Mouse (Mus musculus): ENCODE measurements around the gene Ccser1. TPM values are rescaled to one million over a fixed set of nuclear protein-coding genes. Genes with fewer than 3 reads are reported as not detected.
A peak's percentile ranks its signal among the peaks of the same experiment; 100 is the strongest.

Ccser1 gene
- total RNA-seq, 2 experiments from 2014 or later = 0.82 to 1.1 TPM

GRCm38 (mm10) chr6:61328981-61329380, 148.9 kb downstream of the Ccser1 start:
- TF ChIP-seq CTCF (IDR thresholded peaks at IDR 0.05) = no peak
- intact Hi-C loops (cut with DNase I) = no loop called here
- Histone ChIP-seq H3K4me3 (no peak overlapping the region), H3K27ac (no peak overlapping the region)
- DNase-seq = no peak

GRCm38 (mm10) chr6:61329593-61330540, 149.7 kb downstream of the Ccser1 start:
- DNase-seq = no peak
- no peak for TF ChIP-seq CTCF (IDR thresholded peaks at IDR 0.05)
- intact Hi-C loops (cut with DNase I) = no loop called here
- no peak overlapping the region for H3K4me3 ChIP-seq
- no peak overlapping the region for H3K27ac ChIP-seq

DNA sequence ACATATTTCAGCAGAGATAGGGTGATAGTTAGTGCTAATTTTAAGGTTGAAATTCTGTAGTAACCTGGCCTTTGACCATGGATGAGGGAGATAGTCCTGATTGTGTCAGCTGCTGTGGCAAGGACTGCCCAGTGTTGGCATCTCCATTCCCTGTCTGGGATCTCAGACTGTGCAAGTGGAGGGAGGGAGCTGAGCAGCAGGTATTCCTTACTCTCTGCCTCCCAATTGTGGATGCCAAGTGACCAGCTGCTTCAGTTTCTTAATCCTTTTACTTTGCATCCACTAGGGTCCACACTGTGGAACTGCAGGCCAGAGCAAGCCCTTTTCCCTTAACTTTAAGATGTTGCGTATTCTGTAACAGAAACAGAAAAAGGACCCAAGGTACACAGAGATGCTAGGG, 154.3 kb downstream of the Ccser1 start:
- DNase-seq = no peak
- Histone ChIP-seq H3K27ac (no peak overlapping the region), H3K4me3 (no peak overlapping the region)
- intact Hi-C loops (cut with DNase I) = no loop called here
- no peak for TF ChIP-seq CTCF (IDR thresholded peaks at IDR 0.05)

DNA sequence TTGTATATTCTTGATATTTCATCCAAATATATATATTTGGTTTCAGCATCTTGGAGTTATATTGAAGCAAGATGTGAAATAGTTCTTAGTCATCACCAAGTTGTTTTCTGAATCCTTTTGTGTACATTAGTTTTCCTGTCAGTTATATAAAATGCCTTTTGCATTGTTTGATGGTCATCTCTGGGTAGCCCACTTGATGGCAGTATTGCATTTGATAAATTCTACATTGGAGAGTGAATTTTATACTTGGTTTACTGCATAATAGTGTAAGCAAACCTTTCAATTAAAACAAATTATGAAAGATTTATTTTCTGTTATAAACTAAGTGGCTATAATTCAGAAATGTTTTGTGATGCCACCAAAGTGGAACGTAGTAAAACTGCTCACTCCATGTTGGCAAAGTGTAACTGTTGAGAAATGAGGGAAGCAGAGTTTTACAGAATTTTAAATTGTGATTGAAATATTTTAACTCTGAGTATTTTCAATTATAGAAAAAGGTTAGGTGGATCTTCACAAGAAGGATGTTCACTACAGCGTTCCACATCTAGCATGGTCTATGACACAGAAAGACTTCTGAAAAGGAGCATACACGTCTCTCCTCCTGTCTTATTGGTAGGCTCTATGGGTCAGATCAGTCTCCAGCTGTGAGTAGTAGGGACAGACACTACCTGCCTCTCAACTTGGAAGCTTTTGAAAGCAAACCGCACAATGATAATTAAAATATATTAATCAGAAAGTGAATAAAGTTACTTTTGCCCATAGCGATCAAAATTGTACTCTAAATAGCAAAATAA, 167.1 kb downstream of the Ccser1 start:
- H3K4me3 ChIP-seq = no peak overlapping the region
- TF ChIP-seq CTCF (IDR thresholded peaks at IDR 0.05) = peak; percentile 45; the same call in 1 of the 2 replicates
- no peak overlapping the region for H3K27ac ChIP-seq
- intact Hi-C loops (cut with DNase I) = no loop called here
- no peak for DNase-seq

DNA sequence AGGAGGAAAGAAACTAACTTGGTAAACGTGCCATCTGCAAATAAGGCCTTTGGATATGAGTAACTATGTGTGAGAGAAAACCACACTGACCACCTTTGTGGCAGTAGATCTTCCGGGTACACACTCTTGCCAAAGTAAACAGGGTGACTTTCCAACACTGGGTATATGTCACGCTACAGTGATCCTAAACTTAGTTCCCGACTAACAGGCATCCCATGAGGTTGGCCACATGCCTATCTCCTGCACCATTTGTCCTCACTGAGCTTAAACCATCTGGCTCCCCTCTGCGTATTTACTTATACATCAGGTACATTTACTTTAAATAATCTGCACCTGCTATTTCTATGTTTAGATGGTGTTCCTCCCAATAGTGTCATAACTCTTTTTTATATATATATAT, 183.6 kb downstream of the Ccser1 start:
- H3K27ac ChIP-seq = no peak overlapping the region
- no peak for DNase-seq
- intact Hi-C loops (cut with DNase I) = no loop called here
- no peak overlapping the region for H3K4me3 ChIP-seq
- no peak for TF ChIP-seq CTCF (IDR thresholded peaks at IDR 0.05)

DNA sequence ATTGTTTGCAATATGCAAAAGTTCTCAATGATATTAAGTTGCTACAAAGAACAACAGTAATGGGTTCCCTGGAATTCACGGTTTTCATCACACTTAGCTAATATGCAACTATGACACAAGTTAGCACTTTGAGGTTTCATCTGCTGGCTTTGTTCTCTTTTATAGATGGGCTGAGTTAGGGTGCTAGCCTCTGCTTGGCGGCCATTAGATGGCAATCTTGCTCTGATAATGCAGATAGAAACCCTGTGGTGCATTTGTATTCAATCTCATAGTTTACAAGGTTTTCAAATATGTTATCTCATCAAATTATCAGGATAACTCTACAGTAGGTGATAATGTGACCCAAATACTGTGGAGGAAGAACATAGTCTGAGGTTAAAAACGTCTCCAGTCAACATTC, 202.4 kb downstream of the Ccser1 start:
- peak; percentile 41 for TF ChIP-seq CTCF (IDR thresholded peaks at IDR 0.05)
- intact Hi-C loops (cut with DNase I) = no loop called here
- H3K4me3 ChIP-seq = no peak overlapping the region
- no peak for DNase-seq
- H3K27ac ChIP-seq = no peak overlapping the region

DNA sequence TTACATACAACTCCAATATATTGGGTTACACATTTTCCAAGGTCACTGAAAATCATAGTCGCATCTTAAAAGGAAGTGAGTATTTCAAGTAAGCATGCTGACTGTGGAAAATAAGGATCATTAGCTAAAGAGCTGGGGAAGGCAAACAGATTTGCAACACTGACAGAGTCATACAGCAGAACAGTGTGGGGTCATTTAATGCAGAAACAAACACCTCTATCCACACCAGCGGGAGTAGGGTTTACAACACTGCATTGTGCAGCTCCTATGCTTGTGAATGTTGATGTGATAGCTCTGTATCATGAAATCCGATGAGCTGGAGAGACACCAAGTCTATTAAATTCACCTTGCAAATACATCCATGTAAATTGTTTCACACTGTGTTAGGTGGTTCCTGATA, 202.9 kb downstream of the Ccser1 start:
- Histone ChIP-seq H3K27ac (no peak overlapping the region), H3K4me3 (no peak overlapping the region)
- DNase-seq = no peak
- intact Hi-C loops (cut with DNase I) = no loop called here
- no peak for TF ChIP-seq CTCF (IDR thresholded peaks at IDR 0.05)

- DNase-seq = no peak
- Histone ChIP-seq H3K27ac (no peak overlapping the region), H3K4me3 (no peak overlapping the region)
- intact Hi-C loops (cut with DNase I) = no loop called here
- no peak for TF ChIP-seq CTCF (IDR thresholded peaks at IDR 0.05)
These were observed 206.9 kb downstream of the Ccser1 start for GRCm38 (mm10) chr6:61387046-61387445.

GRCm38 (mm10) chr6:61427490-61427889, 247.4 kb downstream of the Ccser1 start:
- no peak for TF ChIP-seq CTCF (IDR thresholded peaks at IDR 0.05)
- Histone ChIP-seq H3K27ac (no peak overlapping the region), H3K4me3 (no peak overlapping the region)
- intact Hi-C loops (cut with DNase I) = no loop called here
- no peak for DNase-seq

DNA sequence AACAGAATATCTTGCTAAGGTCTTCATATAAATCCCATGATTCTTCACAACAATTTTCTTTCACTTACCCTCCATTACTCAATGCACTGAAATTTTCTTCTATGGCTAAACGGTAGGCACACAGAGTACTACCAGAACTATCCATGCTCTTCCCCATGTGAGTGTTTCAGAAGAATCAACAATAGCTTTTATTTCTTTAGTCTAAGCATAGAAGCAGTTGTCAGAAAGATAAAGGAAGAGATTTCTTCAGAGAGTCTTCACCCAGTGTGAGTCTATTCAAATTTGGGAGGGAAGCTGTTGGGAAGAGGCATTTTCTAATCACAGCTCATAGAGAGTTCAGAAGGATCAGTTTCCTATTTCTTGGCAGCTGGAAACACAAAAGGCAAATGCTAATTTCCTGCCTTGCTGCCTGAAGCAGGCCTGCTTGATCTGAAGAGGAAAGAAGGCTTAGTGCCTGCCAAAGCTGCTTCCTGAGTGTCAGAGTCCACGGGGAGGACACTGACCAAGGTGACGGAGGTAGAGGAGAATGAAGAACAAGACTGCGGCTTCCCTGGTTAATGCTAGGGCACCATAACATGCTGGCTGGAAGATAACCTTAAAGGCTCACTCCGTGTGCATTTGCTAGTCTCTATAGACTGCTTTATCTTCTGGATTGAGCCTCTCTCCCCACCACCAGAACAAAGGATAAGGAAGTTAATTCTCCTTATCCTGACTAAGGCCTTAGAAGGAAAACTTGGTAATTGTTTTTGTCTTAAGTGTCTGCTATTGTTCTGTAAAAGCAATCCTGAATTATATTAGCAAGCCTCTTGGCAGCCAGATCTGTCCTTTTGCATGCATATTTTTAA, 251.0 kb downstream of the Ccser1 start:
- DNase-seq = no peak
- intact Hi-C loops (cut with DNase I) = no loop called here
- H3K27ac ChIP-seq = no peak overlapping the region
- TF ChIP-seq CTCF (IDR thresholded peaks at IDR 0.05) = no peak
- H3K4me3 ChIP-seq = no peak overlapping the region

- intact Hi-C loops (cut with DNase I) = no loop called here
These were observed 251.5 kb downstream of the Ccser1 start for GRCm38 (mm10) chr6:61431726-61431984.

DNA sequence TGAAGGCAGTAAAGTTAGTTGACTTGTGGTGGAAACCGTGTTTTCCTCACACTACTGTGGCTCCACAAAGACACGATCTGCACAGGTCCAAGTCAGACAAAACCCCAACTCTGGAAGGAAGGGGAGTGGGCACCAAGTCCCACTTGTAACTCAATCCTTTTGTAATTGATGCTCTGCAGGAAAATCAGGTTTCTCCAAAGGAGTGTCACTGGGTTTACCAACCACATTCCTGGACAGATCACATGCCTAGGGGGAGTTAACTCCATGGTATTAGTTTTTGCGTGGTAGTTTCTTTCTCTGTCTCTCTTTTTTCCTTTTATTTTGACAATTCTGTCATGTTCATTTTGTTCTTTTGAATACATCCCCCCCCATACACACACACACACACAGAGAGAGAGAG, 252.0 kb downstream of the Ccser1 start:
- no peak overlapping the region for H3K27ac ChIP-seq
- intact Hi-C loops (cut with DNase I) = no loop called here
- H3K4me3 ChIP-seq = no peak overlapping the region
- no peak for TF ChIP-seq CTCF (IDR thresholded peaks at IDR 0.05)
- DNase-seq = no peak

More at GRCm38 (mm10) chr6:61431726-61431984, 251.5 kb downstream of the Ccser1 start:
- TF ChIP-seq CTCF (IDR thresholded peaks at IDR 0.05) = no peak
- H3K27ac ChIP-seq = no peak overlapping the region
- no peak for DNase-seq
- no peak overlapping the region for H3K4me3 ChIP-seq

DNA sequence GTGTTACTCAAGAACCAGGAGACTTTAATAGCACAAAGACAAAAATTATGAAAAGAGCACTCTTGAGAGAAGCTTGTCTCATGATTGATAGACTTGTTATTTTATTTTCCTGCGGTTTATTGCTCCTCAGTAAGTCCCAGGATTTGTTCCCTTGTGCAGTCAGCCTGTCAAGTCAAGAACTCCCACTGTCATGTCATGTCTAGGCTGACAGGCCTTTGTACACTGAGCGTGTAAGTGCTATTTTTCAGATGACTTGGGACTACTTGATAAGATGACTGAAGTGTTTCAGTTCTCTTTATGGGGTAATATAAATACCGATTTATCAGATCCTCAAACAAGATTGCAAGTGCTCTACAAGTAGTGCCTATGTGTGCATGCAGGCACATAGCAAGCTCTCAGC, 252.6 kb downstream of the Ccser1 start:
- no peak for DNase-seq
- no peak for TF ChIP-seq CTCF (IDR thresholded peaks at IDR 0.05)
- intact Hi-C loops (cut with DNase I) = no loop called here
- Histone ChIP-seq H3K4me3 (no peak overlapping the region), H3K27ac (no peak overlapping the region)
